Mouse (Mus musculus) neural tube, embryonic 11.5 days (tissue): ENCODE results near the gene Dlgap1. TPM values are rescaled to one million over a fixed set of nuclear protein-coding genes. Genes with fewer than 3 reads are reported as not detected.

Experiments used
- ATAC-seq: fragments of 200-750 bp; cut with Nextera tagmentation; 2 replicates; pipeline ENCODE4 v1.8.0; 2017; ENCODE audit warnings: moderate number of reproducible peaks, mild to moderate bottlenecking, moderate TSS enrichment, moderate library complexity; ENCODE audit not compliant: insufficient read depth, low FRiP score, low TSS enrichment
- DNase-seq: peaks from one replicate; pipeline ENCODE4 v3.0.0-alpha.2; 2015; ENCODE audit warnings: low spot score
- H3K27ac ChIP-seq: fragments of 300-500 bp; sonication (generic); 2 replicates; pipeline ENCODE4 v1.5.1; 2014; ENCODE audit warnings: low read depth, mild to moderate bottlenecking, low read length
- H3K27me3 ChIP-seq: fragments of 300-500 bp; sonication (generic); 2 replicates; pipeline ENCODE4 v1.6.1; 2014; ENCODE audit warnings: mild to moderate bottlenecking, low read length, mixed read lengths; ENCODE audit not compliant: control insufficient read depth, insufficient read depth
- H3K36me3 ChIP-seq: fragments of 300-500 bp; sonication (generic); 2 replicates; pipeline ENCODE4 v1.6.1; 2014; ENCODE audit warnings: mild to moderate bottlenecking, low read length, moderate library complexity, mixed read lengths; ENCODE audit not compliant: control insufficient read depth, insufficient read depth
- H3K4me1 ChIP-seq: fragments of 300-500 bp; sonication (generic); 2 replicates; pipeline ENCODE4 v1.6.1; 2014; ENCODE audit warnings: low read length, mixed read lengths; ENCODE audit not compliant: control insufficient read depth, insufficient read depth
- H3K4me2 ChIP-seq: fragments of 300-500 bp; sonication (generic); 2 replicates; pipeline ENCODE4 v1.6.1; 2014; ENCODE audit warnings: low read depth, mild to moderate bottlenecking, moderate library complexity
- H3K4me3 ChIP-seq: fragments of 300-500 bp; sonication (generic); 2 replicates; pipeline ENCODE4 v1.5.1; 2014; ENCODE audit warnings: low read depth, low read length
- H3K9ac ChIP-seq: fragments of 300-500 bp; sonication (generic); 2 replicates; pipeline ENCODE4 v1.6.1; 2014; ENCODE audit warnings: mild to moderate bottlenecking, low read length
- H3K9me3 ChIP-seq: fragments of 300-500 bp; sonication (generic); 2 replicates; pipeline ENCODE4 v1.6.1; 2016; ENCODE audit warnings: low read length; ENCODE audit not compliant: control insufficient read depth
- whole genome bisulfite sequencing: fragments of 180-500 bp; shearing (Covaris S2); extraction: QIAGEN DNeasy Blood & Tissue Kit; methylation state at CpG from one replicate; pipeline ENCODE4 v1.1.7; 2014; 5-methylcytosine and 5-hydroxymethylcytosine counted together
- polyA plus RNA-seq: library from polyadenylated mRNA; unstranded; fragments of >200 nt; fragmentation: Nextera tagmentation; extraction: Ambion mirVana; gene quantifications from 2 replicates; pipeline ENCODE4 v1.2.1, GENCODE M21; 2014

The Dlgap1 gene
- polyA plus RNA-seq, 1 experiment from 2014 or later, result 5.9 TPM

- 73% methylated on average over 6 of the region's 6 CpGs for WGBS
- DNase-seq (no peak), ATAC-seq (no peak)
- no peaks in the 10 kb centered on the region for H3K36me3 ChIP-seq
- no peak overlapping the region for H3K4me3 ChIP-seq
- no peaks in the 10 kb centered on the region for H3K4me1 ChIP-seq
- H3K9ac ChIP-seq, result no peak overlapping the region
- no peak overlapping the region for H3K27ac ChIP-seq
- no peaks in the 10 kb centered on the region for H3K27me3 ChIP-seq
- no peaks in the 10 kb centered on the region for H3K9me3 ChIP-seq
- H3K4me2 ChIP-seq, result no peak overlapping the region
These were observed 658.1 kb downstream of the Dlgap1 start for GRCm38 (mm10) chr17:70626925-70627324.

GRCm38 (mm10) chr17:70629653-70630378 is 660.9 kb downstream of the Dlgap1 start:
- DNase-seq (peak; percentile 48), ATAC-seq (no peak)
- H3K27ac ChIP-seq, result no peak overlapping the region
- H3K27me3 ChIP-seq, result no peaks in the 10 kb centered on the region
- no peaks in the 10 kb centered on the region for H3K4me1 ChIP-seq
- 57% methylated on average over 6 of the region's 6 CpGs for WGBS
- no peaks in the 10 kb centered on the region for H3K36me3 ChIP-seq
- no peak overlapping the region for H3K4me3 ChIP-seq
- H3K4me2 ChIP-seq, result no peak overlapping the region
- no peak overlapping the region for H3K9ac ChIP-seq
- no peaks in the 10 kb centered on the region for H3K9me3 ChIP-seq

GRCm38 (mm10) chr17:70633181-70633944 is 664.5 kb downstream of the Dlgap1 start:
- Histone ChIP-seq H3K4me1 (no peaks in the 10 kb centered on the region), H3K9ac (no peak overlapping the region), H3K27me3 (no peaks in the 10 kb centered on the region), H3K4me3 (no peak overlapping the region), H3K36me3 (no peaks in the 10 kb centered on the region), H3K4me2 (no peak overlapping the region), H3K9me3 (no peaks in the 10 kb centered on the region), H3K27ac (no peak overlapping the region)
- DNase-seq (peak; percentile 88), ATAC-seq (peak; percentile 92)
- WGBS, result 22% methylated on average over 9 of the region's 9 CpGs

- no peaks in the 10 kb centered on the region; the same call in 1 of the 2 replicates for H3K4me1 ChIP-seq
- H3K4me2 ChIP-seq, result no peak overlapping the region
- H3K4me3 ChIP-seq, result no peak overlapping the region
- H3K27ac ChIP-seq, result no peak overlapping the region
- DNase-seq (no peak), ATAC-seq (no peak)
- no peaks in the 10 kb centered on the region for H3K27me3 ChIP-seq
- H3K9me3 ChIP-seq, result no peaks in the 10 kb centered on the region
- H3K9ac ChIP-seq, result no peak overlapping the region
- WGBS, result 72% methylated on average over 1 of the region's 1 CpGs
- no peaks in the 10 kb centered on the region for H3K36me3 ChIP-seq
These were observed 674.3 kb downstream of the Dlgap1 start for GRCm38 (mm10) chr17:70643211-70643610.

GRCm38 (mm10) chr17:70646641-70647040 is 677.8 kb downstream of the Dlgap1 start:
- DNase-seq, result no peak
- Histone ChIP-seq H3K27me3 (no peaks in the 10 kb centered on the region), H3K4me2 (no peak overlapping the region), H3K4me3 (no peak overlapping the region), H3K9ac (no peak overlapping the region), H3K36me3 (no peaks in the 10 kb centered on the region), H3K4me1 (no peaks in the 10 kb centered on the region; the same call in 1 of the 2 replicates), H3K27ac (no peak overlapping the region), H3K9me3 (no peaks in the 10 kb centered on the region)
- 33% methylated on average over 4 of the region's 4 CpGs for WGBS
- no peak for ATAC-seq

- no peaks in the 10 kb centered on the region for H3K9me3 ChIP-seq
- no peak overlapping the region for H3K9ac ChIP-seq
- no peak overlapping the region for H3K4me2 ChIP-seq
- H3K4me1 ChIP-seq, result no peaks in the 10 kb centered on the region
- H3K27ac ChIP-seq, result no peak overlapping the region
- no peak overlapping the region for H3K4me3 ChIP-seq
- DNase-seq (no peak), ATAC-seq (no peak)
- H3K27me3 ChIP-seq, result no peaks in the 10 kb centered on the region
- no peaks in the 10 kb centered on the region for H3K36me3 ChIP-seq
- 86% methylated on average over 3 of the region's 3 CpGs for WGBS
These were observed 692.5 kb downstream of the Dlgap1 start for GRCm38 (mm10) chr17:70661382-70661781.

- ATAC-seq (no peak), DNase-seq (no peak)
- Histone ChIP-seq H3K27ac (no peak overlapping the region), H3K36me3 (no peaks in the 10 kb centered on the region), H3K27me3 (no peaks in the 10 kb centered on the region), H3K9ac (no peak overlapping the region), H3K4me1 (no peaks in the 10 kb centered on the region), H3K4me3 (no peak overlapping the region), H3K4me2 (no peak overlapping the region), H3K9me3 (no peaks in the 10 kb centered on the region)
- WGBS, result 92% methylated on average over 6 of the region's 6 CpGs
These were observed 695.1 kb downstream of the Dlgap1 start for GRCm38 (mm10) chr17:70663992-70664391.

- DNase-seq, result no peak
- no peaks in the 10 kb centered on the region for H3K9me3 ChIP-seq
- no peak overlapping the region for H3K4me2 ChIP-seq
- H3K36me3 ChIP-seq, result no peaks in the 10 kb centered on the region
- no peak for ATAC-seq
- H3K27ac ChIP-seq, result no peak overlapping the region
- no peaks in the 10 kb centered on the region for H3K27me3 ChIP-seq
- no peaks in the 10 kb centered on the region for H3K4me1 ChIP-seq
- no peak overlapping the region for H3K9ac ChIP-seq
- no peak overlapping the region for H3K4me3 ChIP-seq
These were observed 695.7 kb downstream of the Dlgap1 start for GRCm38 (mm10) chr17:70664484-70665040.
